Mouse (Mus musculus) adrenal gland, adult 2 months (tissue): ENCODE data around the gene Tefm. TPM values are rescaled to one million over a fixed set of nuclear protein-coding genes. Genes with fewer than 3 reads are reported as not detected.

Source experiments
- DNase-seq: peaks from one replicate; pipeline ENCODE4 v3.0.0; 2021
- polyA plus RNA-seq: library from polyadenylated mRNA; depleted of rRNA; stranded (reverse); fragments of >200 nt; gene quantifications from 2 replicates; pipeline ENCODE4 v1.2.3, GENCODE M21; 2012; rRNA removed
- total RNA-seq, 2 experiments: library from RNA; stranded (reverse); gene quantifications; 2 replicates each; pipeline ENCODE4 v1.2.3; 2021

The Tefm gene
- total and polyA plus RNA-seq, 3 experiments = 1.8 to 23.7 (median 13.2) TPM

DNA sequence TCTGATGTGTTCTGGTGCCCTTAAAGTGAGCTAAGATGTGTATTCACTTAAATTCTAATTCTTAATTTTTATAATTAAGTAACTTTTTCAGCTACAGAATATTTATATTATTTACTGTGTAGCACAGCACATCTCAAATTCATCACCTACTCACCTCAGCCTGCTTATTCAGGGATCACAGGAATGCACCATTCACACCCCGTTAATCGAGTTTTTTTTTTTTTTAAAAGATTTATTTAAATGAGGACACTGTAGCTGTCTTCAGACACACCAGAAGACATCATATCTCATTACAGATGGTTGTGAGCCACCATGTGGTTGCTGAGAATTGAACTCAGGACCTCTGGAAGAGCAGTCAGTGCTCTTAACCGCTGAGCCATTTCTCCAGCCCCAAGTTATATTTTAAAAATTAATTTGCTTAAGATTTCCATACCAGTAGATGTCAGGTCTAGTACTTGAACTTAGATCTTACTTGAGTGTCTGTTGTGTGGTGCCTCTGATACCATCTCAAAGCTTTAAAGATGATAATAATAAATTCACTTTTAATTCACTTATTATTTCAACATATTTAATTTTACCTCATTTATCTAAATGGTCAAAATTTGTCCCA is 51.3 kb downstream of the Tefm start:
- DNase-seq = no peak

DNA sequence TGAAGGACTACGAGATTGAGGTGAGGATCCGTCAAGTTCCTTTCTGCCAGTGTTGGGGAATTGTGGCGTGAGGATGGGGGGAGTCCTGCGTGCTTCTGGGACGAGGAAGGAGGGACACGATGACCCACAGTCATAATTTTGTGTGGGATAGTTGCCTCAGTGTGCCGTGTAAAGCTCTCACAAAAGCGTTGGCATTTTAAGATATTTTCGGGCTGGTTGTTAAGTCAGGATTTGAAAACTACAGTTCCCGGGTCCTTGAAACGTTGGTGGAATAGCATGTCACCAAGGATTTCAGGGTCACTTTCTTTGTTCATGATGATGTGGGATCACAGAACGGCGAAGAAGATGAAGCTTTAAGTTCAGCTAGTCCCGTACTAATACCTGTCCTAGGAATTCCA is 52.2 kb downstream of the Tefm start:
- DNase-seq = no peak

DNA sequence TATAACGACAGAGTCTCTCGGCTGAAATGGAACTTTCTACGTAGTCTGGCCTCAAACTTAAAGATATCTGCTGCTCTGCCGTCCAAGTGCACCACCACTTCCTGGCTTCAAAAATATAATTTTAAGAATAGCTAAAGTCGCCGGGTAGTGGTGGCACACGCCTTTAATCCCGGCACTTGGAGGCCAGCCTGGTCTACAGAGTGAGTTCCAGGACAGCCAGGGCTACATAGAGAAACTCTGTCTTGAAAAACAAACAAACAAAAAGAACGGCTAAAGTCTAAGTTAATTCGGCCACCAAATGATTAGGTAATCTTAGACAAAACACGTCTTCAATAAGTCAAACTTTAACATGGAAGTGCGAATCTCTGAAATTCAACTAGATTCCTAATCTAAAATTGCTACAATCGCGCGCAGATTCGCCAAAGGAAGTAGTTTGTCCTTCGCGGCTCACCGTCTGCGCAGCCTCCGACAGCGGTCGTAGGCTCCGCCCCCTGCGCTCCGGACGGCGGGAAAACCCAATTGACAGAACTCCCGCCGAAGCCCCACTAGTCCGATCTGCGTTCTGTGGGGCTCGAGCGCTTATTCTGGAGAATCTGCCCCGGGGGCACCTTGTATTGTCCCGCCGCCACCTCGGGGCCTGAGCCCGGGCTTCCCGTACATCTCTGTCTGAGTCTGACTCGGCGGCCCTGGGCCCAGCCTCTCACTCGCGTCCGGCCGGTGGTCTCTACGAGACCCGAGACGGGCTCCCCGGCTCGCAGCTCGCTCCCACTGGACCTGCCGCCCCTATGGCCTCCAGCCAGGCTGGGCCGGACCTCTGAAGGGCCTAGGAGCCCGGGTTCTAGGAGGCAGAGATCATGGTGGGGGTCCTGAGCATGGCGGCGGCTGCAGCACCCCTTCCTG is 52.8 kb downstream of the Tefm start, which contains the start of gene Atad5:
Gene Atad5 (plus strand): TSS at position 484 of the 900 bp plus-strand sequence.
- DNase-seq = peak; percentile 90

DNA sequence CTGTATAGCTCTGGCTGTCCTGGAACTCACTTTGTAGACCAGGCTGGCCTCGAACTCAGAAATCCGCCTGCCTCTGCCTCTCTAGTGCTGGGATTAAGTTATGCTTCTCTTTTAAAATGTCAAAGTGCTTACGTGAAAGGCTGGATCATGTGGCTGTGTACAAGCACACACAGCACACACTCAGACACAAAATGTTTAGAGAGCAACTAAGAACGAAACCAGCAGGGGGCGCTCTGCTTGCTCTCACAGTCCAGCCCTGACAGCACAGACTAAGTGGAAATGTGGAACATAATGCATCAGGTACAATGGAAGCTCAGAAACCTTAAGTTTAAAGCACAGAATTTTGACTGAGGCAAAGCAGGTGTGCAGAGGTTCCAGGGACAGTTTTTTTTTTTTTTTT is 55.1 kb downstream of the Tefm start:
- peak; percentile 87 for DNase-seq

Other genes with a start within 250 kb of the Tefm start
- gene Utp6, start 179.8 kb downstream of the Tefm start, total RNA-seq = 10 to 100 TPM; 41.8 to 43.0 TPM
- gene Utp6, start 179.8 kb downstream of the Tefm start, polyA plus RNA-seq = 1.8 and 2.1 TPM in 2 replicates
- gene Suz12, start 149.1 kb downstream of the Tefm start, total RNA-seq = 10 to 100 TPM; 37.6 to 53.7 TPM
- gene Suz12, start 149.1 kb downstream of the Tefm start, polyA plus RNA-seq = 2.1 and 3.3 TPM in 2 replicates
- 10 to 100 TPM; 14.6 to 15.7 TPM for gene Crlf3, start 61.2 kb downstream of the Tefm start, total RNA-seq
- gene Crlf3, start 61.2 kb downstream of the Tefm start, polyA plus RNA-seq = 2.1 and 2.9 TPM in 2 replicates
- gene Atad5, start 52.8 kb downstream of the Tefm start, total RNA-seq = 1 to 10 TPM; 1.3 to 1.9 TPM
- 0.27 and 0.42 TPM in 2 replicates for gene Atad5, start 52.8 kb downstream of the Tefm start, polyA plus RNA-seq
- gene Adap2, start 11.9 kb upstream of the Tefm start, total RNA-seq = 10 to 100 TPM; 10.9 to 12.7 TPM
- 16.7 and 19.2 TPM in 2 replicates for gene Adap2, start 11.9 kb upstream of the Tefm start, polyA plus RNA-seq
- gene Rnf135, start 41.7 kb upstream of the Tefm start, total RNA-seq = 1 to 10 TPM; 7.1 to 9.8 TPM
- 8.4 and 12.2 TPM in 2 replicates for gene Rnf135, start 41.7 kb upstream of the Tefm start, polyA plus RNA-seq
- gene Rhot1, start 66.8 kb upstream of the Tefm start, total RNA-seq = 10 to 100 TPM; 69.6 to 80.7 TPM
- gene Rhot1, start 66.8 kb upstream of the Tefm start, polyA plus RNA-seq = 4.4 and 5.4 TPM in 2 replicates
- gene Rhbdl3, start 158.7 kb upstream of the Tefm start, total RNA-seq = 1 to 10 TPM; 1.3 to 4.9 TPM
- 1.3 and 2.6 TPM in 2 replicates for gene Rhbdl3, start 158.7 kb upstream of the Tefm start, polyA plus RNA-seq
- gene 5730455P16Rik, start 235.9 kb upstream of the Tefm start, total RNA-seq = 10 to 100 TPM; 14.4 to 20.7 TPM
- 2.7 and 3.8 TPM in 2 replicates for gene 5730455P16Rik, start 235.9 kb upstream of the Tefm start, polyA plus RNA-seq
- 100 to 1,000 TPM; 131 to 142 TPM for gene Zfp207, start 241.1 kb upstream of the Tefm start, total RNA-seq
- gene Zfp207, start 241.1 kb upstream of the Tefm start, polyA plus RNA-seq = 45.7 and 53.3 TPM in 2 replicates